Mouse (Mus musculus) kidney, adult 2 months (tissue): ENCODE measurements around the gene Cacna1d.

Experiments used
- CTCF ChIP-seq: fragments of 200-500 bp; conservative IDR thresholded peaks from 2 replicates; pipeline ENCODE4 v1.5.1; 2011; ENCODE audit warnings: low read depth, mild to moderate bottlenecking, control low read depth, low read length, moderate library complexity, mixed read lengths; ENCODE audit not compliant: insufficient read depth, insufficient read length
- POLR2A ChIP-seq: fragments of 200-500 bp; IDR thresholded peaks from one replicate; pipeline ENCODE4 v1.6.1; 2011; ENCODE audit warnings: low read depth, low read length, control low read depth

DNA sequence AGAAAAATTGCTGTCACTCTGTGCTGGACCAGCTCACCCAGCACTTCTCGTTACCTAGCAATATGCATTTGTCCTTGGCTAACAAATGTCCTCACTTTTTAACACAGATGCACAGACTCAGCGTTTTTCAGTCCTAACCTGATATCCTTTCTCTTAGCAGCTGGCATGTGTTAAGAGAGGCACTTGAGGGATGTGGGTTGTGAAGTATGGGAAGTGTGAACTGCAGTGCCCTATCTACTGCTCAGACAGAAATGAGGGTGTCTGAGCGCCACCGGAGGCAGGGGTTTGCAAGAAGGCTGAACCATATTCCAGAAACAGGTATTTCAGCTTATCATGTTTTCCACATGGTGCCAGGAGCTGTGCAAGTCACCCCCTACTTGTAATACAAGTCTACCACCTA is 27.9 kb downstream of the Cacna1d start:
- TF ChIP-seq CTCF (no peak), POLR2A (no peak)
